Mouse (Mus musculus): ENCODE measurements around the gene Atp8b5.

- TF ChIP-seq ZC3H11A (IDR thresholded peaks at IDR 0.05; ENCODE audit: borderline replicate concordance, low read depth, low read length) (no peak), CHD2 (IDR thresholded peaks at IDR 0.05; ENCODE audit: low read depth, low read length) (no peak)
Measured at GRCm38 (mm10) chr4:43398829-43399331, 131.9 kb downstream of the Atp8b5 start.
